Mouse (Mus musculus) regulatory T cell (primary cell): ENCODE data around the gene Olfr683.
"Not testable (repeated sequence)": the region's sequence is repeated elsewhere in the genome, so short reads cannot be mapped to it uniquely, and the experiment has no call there.

Experiments used
- in situ Hi-C: fragments of 300-600 bp; cut with MboI, MseI; formaldehyde crosslinking; loops from one replicate; pipeline ENCODE4 v1.15.1; 2025; ENCODE audit warnings: high pct_unique_total_duplicates

Gene Olfr683

DNA sequence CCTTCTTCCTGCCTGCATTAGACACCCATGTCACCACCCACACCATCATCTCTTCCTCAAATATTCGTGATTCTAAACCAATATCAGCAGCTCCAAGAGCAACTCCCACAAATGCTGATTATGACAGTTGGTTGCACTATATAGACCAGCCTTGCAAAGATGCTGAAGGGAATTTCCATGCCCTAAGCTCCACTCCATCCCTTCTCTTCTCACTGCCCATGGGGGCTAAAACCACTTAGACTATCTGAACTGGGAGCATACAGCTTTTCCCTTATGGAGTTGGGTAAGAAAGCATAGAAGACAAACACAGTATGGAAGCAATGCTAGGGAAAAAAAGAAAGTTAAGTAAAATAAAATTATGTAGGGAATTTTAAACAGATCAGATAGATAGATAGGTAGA, at the start of gene Olfr683:
Gene Olfr683, minus strand, starts transcription at position 101 of the 400 bp plus-strand sequence.
- in situ Hi-C loops = no loop called here

DNA sequence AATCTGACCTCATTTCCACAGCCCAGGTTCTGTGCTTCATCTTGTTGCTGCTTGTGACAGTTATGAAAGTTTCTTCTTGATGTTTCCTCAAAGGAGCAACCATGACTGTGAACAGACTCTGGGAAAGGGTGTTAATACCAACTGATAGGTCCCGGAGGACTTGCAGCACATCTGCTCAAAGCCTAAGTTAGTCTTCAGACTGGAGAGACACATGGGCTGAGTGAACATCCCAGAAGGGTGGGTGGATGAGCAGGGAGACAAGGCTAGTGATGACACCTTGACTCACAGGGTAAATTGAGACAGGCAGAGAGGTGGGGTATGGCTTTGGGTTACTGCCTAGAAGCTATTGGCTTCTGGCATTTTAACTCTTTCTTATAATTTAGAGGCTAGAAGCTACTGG, 39.1 kb upstream of the Olfr683 start, which contains the start of gene Olfr685:
Gene Olfr685, minus strand, starts transcription at position 101 of the 400 bp plus-strand sequence.
- in situ Hi-C loops = no loop called here

DNA sequence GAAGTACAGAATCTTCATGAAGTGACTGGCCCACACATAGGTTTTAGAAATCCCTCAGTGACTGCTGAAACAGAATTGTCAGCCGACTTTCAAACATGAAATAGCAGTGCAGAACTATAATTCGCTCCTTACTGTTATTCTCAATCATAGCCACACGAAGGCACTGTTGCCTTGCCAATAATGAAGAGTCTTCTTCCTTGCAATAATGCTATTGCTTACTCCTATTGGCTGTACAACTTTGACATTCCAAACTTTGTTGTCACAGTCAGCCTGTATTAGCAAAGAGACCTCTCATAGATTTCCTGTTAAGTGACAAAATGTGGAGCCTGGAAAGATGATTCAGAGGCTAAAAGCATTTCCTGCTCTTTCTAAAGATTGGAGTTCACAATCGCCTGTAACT, 24.0 kb upstream of the Olfr683 start:
- in situ Hi-C loops = no loop called here

DNA sequence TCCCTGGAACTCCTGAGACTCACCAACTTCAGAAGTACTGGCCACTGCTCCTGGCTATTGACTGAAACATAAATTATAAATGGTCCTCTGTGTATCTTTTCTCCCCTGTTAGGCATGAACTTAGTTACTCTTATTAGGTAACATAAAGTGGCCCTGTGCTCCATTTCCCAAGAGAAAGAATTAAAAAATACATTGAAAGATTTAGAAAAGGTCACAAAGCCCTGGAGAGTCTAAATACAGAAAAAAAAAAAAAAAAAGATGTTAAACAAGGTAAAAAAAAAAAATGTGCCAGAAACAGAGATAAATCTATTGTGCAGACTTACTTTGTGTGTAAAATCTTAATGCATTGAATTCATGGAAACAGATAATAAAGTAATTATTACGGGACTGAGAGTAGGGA, 16.7 kb upstream of the Olfr683 start, which contains the start of gene Olfr684:
Gene Olfr684, minus strand, starts transcription at position 101 of the 400 bp plus-strand sequence.
- in situ Hi-C loops = no loop called here

DNA sequence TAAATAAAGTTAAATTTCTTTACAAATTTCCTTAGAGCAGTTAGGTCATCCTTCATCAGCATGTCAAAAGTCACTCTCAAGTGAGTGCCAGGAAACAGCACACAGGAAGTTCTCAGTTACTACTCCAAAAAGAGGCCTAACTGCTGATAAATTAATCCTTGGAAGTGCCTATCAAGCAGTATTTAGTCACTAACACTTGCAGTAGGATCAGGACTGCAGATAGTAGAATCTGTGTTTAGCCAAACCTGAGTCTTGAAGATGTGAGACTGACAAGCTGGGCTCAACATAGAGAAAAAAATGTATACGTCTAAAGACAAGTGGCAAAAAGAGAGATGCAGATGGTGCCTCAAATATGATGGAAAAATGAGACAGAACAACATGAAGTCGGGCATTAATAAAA, 5.5 kb downstream of the Olfr683 start:
- in situ Hi-C loops = no loop called here

DNA sequence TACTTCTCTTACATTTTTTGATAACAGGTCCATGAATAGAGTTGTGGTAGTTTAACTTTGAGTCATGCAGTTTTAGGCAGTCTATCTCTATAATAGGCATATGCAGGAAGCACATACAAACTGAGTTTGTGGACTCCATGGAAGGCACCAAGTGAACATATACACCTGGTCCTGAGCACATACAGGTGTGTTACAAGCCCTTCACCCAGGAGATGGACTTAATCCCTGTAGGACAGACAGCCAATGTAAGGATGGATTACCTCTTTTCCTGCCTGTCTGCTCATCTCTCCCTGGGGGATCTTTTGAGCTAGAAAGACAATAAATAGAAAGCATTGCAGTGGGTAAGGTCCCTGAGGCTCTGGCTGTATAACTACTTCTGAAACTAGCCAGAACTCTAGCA, 30.3 kb downstream of the Olfr683 start, which contains the start of gene Olfr681:
Gene Olfr681, plus strand, starts transcription at position 301 of the 400 bp plus-strand sequence.
- in situ Hi-C loops = no loop called here

DNA sequence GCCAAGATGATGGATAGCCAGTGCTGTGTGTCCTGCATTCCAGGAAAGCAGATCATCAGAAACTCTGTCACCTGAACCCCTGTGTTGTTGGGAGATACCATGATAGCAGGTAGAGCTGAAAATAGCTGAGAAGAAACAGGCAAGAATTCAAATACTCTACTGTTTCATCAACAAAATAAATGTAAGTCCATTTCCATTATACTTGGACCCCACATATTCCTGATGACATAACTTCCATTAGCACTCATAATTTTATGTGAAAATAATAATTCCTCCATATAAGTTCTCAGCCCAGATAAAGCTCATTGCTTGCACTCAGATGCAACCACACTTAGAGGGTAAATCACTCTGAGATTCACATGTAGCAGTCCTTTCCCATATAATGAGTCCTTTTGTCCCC, 54.1 kb downstream of the Olfr683 start, which contains the start of gene Olfr680-ps1:
Gene Olfr680-ps1, minus strand, starts transcription at position 101 of the 400 bp plus-strand sequence.
- in situ Hi-C loops = not testable (repeated sequence)
